Mouse (Mus musculus): Measurements from ENCODE around the gene Gdf15.
A peak's percentile ranks its signal among the peaks of the same experiment; 100 is the strongest.

Gdf15 gene

GRCm38 (mm10) chr8:70657214-70657613 lies 25.0 kb upstream of the Gdf15 start:
- DNase-seq (ENCODE audit: low spot score in 2 of 2), result no peak

DNA sequence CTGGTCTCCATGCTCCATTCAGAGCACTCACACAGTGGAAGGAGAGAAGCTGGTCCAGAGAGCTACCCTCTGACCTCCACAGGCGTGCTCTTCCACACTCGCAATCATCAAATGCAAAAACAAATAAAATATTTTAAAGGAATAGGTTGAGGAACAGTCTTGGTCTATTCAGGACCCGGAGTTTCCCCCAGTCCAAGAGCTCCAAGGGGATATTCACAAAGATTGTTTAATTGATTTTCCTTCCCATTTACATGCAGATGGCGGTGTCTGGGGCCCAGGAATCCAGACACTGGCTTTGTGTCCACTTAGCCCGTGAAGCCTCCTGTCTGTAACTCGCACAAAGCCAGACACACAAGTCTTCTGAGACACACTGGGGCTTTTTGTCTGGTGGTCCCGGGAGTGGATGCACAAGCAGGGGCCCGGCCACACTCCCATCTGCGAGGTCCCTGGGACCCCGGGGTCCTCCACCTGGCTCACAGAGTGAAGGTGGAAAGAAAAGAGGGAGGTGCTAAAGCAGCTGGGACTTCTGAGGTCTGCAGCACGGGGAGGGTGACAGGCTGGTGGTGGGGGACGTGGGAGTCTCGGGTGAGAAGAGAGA lies 24.0 kb upstream of the Gdf15 start:
- DNase-seq (ENCODE audit: low spot score in 2 of 2), result no peak

GRCm38 (mm10) chr8:70655469-70655868 lies 23.2 kb upstream of the Gdf15 start:
- DNase-seq (ENCODE audit: low spot score in 2 of 2), result no peak

DNA sequence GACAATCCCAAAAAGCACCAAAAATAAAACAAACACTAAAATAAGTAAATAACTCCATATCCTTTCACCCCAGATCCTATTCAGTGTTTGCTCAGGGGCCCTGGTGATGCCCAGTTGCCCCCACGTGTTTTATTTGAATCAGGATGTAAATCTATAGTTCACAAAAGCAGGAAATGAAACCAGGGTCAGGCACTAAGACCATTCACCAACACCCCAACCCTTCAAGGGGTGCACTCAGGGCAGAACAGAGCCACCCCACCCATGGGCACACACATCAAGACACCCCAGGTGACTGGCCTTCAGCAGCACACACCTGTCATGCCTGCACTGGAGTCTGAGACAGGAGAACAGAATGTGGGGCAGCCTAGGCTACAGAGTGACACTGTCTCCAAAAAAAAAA lies 21.9 kb upstream of the Gdf15 start:
- no peak for DNase-seq (ENCODE audit: low spot score in 2 of 2)

DNA sequence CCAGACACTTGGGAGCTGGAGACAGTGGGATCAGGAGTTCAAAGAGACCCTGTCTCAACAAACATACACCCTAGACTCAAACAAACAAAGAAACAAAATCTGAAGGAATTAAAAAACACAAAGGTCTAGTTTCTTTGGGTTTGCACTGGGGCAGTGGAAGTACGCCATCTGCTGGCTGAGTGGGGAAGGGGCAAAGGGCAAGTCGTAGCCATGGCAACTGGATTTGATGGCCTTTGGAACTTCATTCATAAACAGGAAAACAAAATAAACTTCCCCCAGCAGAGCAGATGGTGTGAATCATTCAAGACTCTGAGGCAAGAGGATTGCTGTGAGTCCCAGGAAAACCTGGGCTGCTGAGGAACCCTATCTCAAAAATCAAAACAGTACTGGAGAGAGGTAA lies 21.0 kb upstream of the Gdf15 start:
- no peak for DNase-seq (ENCODE audit: low spot score in 2 of 2)

DNA sequence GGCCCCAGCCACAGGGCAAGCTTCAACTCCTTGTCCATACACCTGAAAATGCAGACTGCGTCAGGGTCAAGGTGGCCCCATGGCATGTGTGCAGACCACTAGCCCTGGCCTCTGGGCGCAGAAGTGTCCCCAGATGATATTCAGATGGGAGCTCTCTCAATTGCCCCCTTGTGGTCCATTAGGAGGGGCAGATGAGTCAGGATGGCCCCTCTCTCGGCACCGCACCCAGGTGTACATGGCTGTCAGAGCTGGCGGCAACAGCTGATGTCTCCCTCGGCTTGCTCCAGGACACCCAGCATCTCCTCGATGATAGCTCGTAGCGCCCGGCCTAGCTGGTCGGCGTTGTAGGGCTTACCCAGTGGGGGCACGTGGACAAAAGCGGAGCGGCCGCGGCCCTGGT lies 18.1 kb upstream of the Gdf15 start:
- no peak for DNase-seq (ENCODE audit: low spot score in 2 of 2)

DNA sequence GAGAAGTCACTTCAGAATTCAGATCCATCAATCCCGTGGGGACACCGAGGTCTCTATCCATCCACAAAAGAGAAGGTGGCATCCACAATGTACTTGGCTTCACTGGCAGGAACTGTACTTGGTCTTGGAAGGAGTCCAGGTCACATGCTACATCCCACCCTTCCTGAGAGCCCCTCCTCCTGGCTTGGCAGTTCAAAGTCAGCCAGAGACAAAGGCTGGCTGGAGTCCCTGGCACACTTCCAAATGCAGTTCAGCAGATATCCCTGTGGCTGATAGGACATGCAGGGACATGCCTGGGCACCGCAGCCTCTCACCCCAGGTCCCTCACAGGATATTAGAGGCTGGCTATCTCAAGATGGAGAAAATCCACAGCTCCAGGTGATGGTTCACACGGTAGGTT lies 17.1 kb upstream of the Gdf15 start:
- DNase-seq (ENCODE audit: low spot score in 2 of 2), result peak; percentile 56 to 63

DNA sequence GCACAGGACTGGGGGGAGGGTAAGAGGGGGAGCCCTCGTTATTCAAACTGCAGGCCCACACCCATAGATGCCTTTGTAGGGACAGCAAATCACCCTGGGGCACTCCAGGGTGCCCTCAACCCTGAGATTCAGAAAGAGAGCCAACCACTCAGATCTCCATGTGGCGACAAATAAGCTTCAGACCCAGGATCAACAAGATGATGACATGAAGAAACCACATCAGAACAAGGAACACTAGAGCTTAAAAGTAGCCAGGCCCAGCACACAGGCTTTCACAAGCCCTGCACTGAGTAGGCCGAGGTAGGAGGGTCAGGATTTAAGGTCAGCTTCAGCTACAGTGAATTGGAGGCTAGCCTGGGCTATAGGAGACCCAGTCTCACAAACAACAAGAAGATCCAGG lies 16.7 kb upstream of the Gdf15 start:
- no peak for DNase-seq (ENCODE audit: low spot score in 2 of 2)

GRCm38 (mm10) chr8:70648164-70648442 lies 15.8 kb upstream of the Gdf15 start:
- no peak for DNase-seq (ENCODE audit: low spot score in 2 of 2)

DNA sequence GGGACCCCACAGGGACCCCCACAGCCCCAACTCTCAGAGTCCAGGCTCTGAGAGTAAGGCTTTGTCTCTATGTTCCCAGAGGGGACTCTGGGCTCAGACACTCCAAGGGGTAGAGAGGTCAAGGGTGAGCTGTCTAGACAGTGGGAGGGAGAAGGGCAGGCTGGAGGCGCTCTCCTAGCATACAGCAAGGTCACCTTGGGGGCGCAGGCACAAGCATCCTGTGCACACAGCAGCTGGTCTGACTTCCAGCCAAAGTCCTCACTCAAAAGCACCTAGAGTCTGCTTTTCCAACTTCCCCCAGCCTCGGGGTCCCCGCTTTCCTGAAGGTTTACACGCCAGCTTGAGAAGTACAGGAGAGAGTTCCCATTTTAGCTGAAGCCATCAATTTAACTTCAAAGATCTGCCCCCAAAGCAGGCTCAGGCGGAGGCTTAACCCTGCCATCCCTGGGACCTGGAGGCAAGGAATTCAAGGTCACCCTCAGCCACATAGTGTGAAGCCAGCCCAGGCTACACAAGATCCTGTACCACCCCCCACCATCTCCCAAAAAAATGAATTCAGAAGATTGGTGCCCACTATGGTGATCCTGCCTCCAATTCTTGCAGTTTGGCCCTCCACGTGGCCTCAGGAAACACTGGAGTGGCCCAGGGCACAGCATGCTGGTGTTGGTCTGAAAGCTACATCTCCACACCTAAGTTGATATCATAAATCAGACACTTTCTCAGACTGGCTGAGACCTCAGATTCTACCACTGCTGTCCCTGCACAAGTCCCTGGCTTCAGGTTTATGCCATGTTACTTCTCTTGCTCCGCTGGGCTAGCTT lies 15.3 kb upstream of the Gdf15 start:
- no peak for DNase-seq (ENCODE audit: low spot score in 2 of 2)

GRCm38 (mm10) chr8:70646775-70647174 lies 14.5 kb upstream of the Gdf15 start:
- DNase-seq (ENCODE audit: low spot score in 2 of 2), result no peak

DNA sequence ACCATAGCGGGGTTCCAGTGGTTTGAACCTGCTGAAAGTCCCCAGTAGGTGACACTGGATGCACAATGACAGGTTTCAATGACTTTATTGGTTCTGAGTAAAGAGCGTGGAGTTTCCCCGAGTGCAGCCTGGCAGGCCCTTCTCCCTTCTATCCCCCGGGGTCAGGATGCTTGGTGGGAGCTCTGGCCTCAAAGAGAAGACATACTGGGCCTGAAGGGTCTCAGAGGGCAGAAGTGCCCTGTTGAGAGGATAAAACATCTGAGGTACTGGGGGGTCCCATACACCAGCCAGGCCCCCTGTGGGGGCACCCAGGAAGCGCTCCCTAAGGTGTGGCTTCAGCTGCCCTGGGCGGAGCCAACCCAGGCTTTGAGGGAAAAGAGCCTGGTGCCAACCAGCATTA lies 14.1 kb upstream of the Gdf15 start:
- DNase-seq (ENCODE audit: low spot score in 2 of 2), result no peak

- DNase-seq (ENCODE audit: low spot score in 2 of 2), result no peak
Observed at GRCm38 (mm10) chr8:70645501-70646224, 13.4 kb upstream of the Gdf15 start.

- no peak for DNase-seq (ENCODE audit: low spot score in 2 of 2)
Observed at GRCm38 (mm10) chr8:70644065-70644464, 11.8 kb upstream of the Gdf15 start.

DNA sequence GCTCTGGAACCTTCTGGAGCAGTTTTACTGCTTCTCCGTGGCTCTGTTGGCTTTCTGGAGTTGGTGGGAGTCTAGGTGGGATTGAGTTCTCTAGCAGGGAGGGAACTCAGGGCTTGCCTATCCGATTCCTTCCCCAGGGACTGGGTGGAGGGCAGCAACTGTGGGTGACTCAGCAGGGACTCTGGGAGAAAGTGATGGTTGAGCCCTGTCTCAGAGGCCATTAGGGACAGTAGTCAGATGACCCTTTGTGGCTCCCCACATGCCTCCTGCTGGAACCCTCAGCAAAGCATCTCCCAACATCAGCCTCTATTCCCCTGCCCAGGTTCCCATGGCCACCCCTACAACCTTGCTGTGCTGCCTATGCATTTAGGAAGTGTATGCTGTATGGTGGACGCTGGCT lies 10.8 kb upstream of the Gdf15 start:
- no peak for DNase-seq (ENCODE audit: low spot score in 2 of 2)

DNA sequence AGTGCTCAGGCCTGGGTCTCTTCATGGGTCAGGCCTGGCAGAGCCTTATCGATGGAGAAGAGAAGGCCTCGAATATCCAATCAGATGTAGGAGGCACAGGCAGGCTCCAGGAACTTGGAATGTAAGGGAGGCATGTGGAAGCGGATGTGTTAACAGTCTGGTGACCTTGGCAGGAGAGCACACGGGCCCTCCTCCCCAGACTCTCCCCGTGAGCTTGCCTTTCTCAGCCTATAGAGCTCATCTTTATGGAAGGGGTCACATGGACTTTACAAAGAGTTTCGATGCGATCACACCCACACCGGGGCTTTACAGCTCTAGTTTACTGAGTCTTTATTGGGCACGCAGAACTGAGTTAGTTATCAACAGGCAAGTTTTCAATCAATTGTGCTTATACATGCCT lies 6.5 kb upstream of the Gdf15 start:
- DNase-seq (ENCODE audit: low spot score in 2 of 2), result no peak

DNA sequence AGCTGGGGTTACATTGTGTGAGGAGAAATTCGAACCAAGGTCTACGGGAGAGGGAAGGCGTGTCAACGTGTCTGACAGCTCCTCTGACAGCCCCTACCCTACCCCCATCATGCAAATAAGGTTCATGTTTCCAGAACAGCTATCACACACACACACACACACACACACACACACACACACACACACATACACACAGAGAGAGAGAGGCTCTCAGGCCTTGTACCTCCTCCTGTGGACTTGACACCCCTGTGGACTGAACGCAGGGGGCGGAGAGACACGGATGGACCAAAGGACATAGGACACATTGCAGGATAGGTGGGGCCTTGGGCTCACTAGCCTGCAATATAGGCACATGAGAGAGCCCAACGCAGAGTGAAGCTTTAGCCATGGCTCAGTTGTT lies 4.6 kb upstream of the Gdf15 start:
- DNase-seq (ENCODE audit: low spot score in 2 of 2), result no peak

DNA sequence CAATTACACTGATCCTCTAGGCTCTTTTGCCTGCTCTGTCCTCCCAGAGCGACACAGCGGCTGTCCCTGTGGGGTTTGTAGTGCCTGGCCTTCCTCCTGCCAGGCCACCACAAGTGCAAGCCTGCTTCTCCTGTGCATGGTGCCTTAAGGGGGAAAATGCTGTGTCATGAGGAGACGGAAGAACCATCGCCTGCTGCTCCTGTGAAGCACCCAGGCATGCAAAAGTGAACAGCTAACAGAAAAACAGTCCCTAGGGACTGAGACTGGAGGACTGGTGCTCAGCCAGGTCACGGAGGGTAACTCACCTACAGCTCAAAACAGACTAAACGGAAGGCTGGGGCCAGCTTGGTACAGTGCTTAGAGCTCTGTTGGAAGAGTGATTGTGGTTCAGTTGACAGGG lies 3.3 kb upstream of the Gdf15 start:
- no peak for DNase-seq (ENCODE audit: low spot score in 2 of 2)

DNA sequence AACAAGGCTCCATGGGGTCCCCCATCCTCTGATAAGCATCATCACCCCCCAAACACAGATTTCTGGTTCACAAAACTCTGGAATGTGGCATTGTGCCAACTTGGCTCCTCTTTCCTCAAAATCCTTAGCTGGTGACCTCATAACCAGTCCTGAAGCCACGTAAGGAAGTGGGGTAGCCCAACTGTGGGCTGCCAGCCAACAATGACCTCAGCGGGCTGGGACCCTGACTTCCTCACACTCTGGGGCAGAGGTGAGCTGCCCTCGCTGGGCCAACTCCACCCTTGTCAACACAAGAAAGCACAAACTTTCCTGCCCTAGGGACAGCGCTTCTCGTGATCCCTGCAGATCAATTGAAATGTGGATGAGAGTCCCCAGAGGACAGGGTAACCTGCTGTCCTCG lies 1.8 kb upstream of the Gdf15 start:
- no peak for DNase-seq (ENCODE audit: low spot score in 2 of 2)

GRCm38 (mm10) chr8:70631436-70631835 lies 820 bp downstream of the Gdf15 start:
- no peak for DNase-seq (ENCODE audit: low spot score in 2 of 2)

DNA sequence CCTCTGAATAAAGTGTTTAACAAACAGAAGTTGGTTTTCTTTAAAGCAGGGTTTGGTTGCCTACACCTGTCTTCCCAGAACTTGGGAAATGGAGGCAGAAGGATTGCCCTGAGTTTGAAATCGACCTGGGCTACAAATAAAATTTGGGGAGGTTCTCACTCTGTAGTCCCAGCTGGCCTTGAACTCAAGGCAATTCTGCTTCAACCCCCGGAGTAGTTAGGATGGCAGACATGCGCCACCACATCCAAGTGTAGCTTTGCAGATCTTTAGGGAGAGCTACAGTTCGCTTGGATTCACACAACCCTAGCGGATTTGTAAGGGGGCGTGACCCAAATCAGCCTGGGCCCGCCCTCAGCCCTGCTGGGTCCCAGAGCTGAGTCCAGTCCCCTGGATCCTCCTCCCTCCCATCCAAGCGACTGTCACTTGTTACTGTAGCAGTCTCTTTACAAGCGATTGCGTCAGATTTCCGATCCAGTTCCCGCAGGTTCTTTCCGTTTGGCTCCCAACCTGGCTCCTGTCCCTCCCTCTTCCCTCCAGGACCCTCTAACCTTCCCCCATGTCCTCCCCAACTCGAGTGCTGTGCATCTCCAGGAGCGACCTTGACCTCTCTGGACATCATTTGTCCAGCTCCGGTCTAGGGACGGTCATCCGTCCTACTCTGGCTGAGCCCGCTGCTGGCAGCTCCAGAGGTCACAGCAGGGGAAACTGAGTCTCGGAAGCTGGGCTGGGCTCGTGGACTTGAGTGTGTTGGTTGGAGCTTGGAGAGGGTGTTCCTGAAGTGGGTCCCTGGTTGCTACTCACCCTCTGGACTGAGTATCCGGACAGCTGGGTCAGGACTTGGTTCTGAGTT lies 1.5 kb downstream of the Gdf15 start:
- no peak for DNase-seq (ENCODE audit: low spot score in 2 of 2)

Measured in frontal cortex, postnatal 10 days (tissue).